Mouse (Mus musculus): ENCODE results near the gene Cog1. TPM values are rescaled to one million over a fixed set of nuclear protein-coding genes. Genes with fewer than 3 reads are reported as not detected.

The Cog1 gene
- polyA plus RNA-seq, 1 experiment from 2014 or later, result 19.6 TPM

GRCm38 (mm10) chr11:113666648-113667047 is 17.7 kb downstream of the Cog1 start:
- no peaks in the 10 kb centered on the region for H3K27me3 ChIP-seq (replicated peaks; ENCODE audit: control insufficient read depth, insufficient read depth, low read length)
- ATAC-seq, result peak; percentile 76
- H3K36me3 ChIP-seq (ENCODE audit: control insufficient read depth, insufficient read depth), result peaks cover 20% of the 10 kb centered on the region
- WGBS, result 26% methylated on average over 10 of the region's 10 CpGs
- H3K27ac ChIP-seq (ENCODE audit: low read depth, low read length), result peak overlapping the region; percentile 63
- no peak overlapping the region for H3K9ac ChIP-seq (ENCODE audit: low read depth, low read length)
- no peaks in the 10 kb centered on the region for H3K9me3 ChIP-seq (ENCODE audit: control insufficient read depth)
- 0 out of 2 replicates have a peak, but pooled peaks cover 4% of the 10 kb centered on the region for H3K4me1 ChIP-seq (replicated peaks; ENCODE audit: control insufficient read depth, insufficient read depth, low read length)
- no peak overlapping the region for H3K4me3 ChIP-seq (ENCODE audit: low read depth, low read length)
- H3K4me2 ChIP-seq (replicated peaks; ENCODE audit: low read depth), result peak overlapping the region; percentile 45
- no peak for TF ChIP-seq CTCF (IDR thresholded peaks at IDR 0.05; ENCODE audit: low read depth)

- WGBS, result 28% methylated on average over 2 of the region's 2 CpGs
- H3K9me3 ChIP-seq (ENCODE audit: control insufficient read depth), result no peaks in the 10 kb centered on the region
- 0 out of 2 replicates have a peak, but pooled peaks cover 4% of the 10 kb centered on the region for H3K4me1 ChIP-seq (replicated peaks; ENCODE audit: control insufficient read depth, insufficient read depth, low read length)
- no peaks in the 10 kb centered on the region for H3K27me3 ChIP-seq (replicated peaks; ENCODE audit: control insufficient read depth, insufficient read depth, low read length)
- TF ChIP-seq CTCF (IDR thresholded peaks at IDR 0.05; ENCODE audit: low read depth), result no peak
- no peak overlapping the region for H3K9ac ChIP-seq (ENCODE audit: low read depth, low read length)
- peak overlapping the region; percentile 63 for H3K27ac ChIP-seq (ENCODE audit: low read depth, low read length)
- H3K4me3 ChIP-seq (ENCODE audit: low read depth, low read length), result no peak overlapping the region
- peak; percentile 88 for ATAC-seq
- peaks cover 15% of the 10 kb centered on the region for H3K36me3 ChIP-seq (ENCODE audit: control insufficient read depth, insufficient read depth)
- H3K4me2 ChIP-seq (replicated peaks; ENCODE audit: low read depth), result peak overlapping the region; percentile 45; the same call in 1 of the 2 replicates
Observed at GRCm38 (mm10) chr11:113667122-113667521, 18.2 kb downstream of the Cog1 start.

GRCm38 (mm10) chr11:113667704-113668103 is 18.7 kb downstream of the Cog1 start:
- TF ChIP-seq CTCF (IDR thresholded peaks at IDR 0.05; ENCODE audit: low read depth), result no peak
- H3K27me3 ChIP-seq (replicated peaks; ENCODE audit: control insufficient read depth, insufficient read depth, low read length), result no peaks in the 10 kb centered on the region
- H3K4me2 ChIP-seq (replicated peaks; ENCODE audit: low read depth), result no peak overlapping the region
- 38% methylated on average over 4 of the region's 4 CpGs for WGBS
- no peak overlapping the region for H3K9ac ChIP-seq (ENCODE audit: low read depth, low read length)
- no peak overlapping the region for H3K4me3 ChIP-seq (ENCODE audit: low read depth, low read length)
- peak; percentile 14; the same call in 1 of the 2 replicates for ATAC-seq
- H3K36me3 ChIP-seq (ENCODE audit: control insufficient read depth, insufficient read depth), result peaks cover 10% of the 10 kb centered on the region; the same call in 1 of the 2 replicates
- no peaks in the 10 kb centered on the region for H3K9me3 ChIP-seq (ENCODE audit: control insufficient read depth)
- 0 out of 2 replicates have a peak, but pooled peaks cover 4% of the 10 kb centered on the region for H3K4me1 ChIP-seq (replicated peaks; ENCODE audit: control insufficient read depth, insufficient read depth, low read length)
- H3K27ac ChIP-seq (ENCODE audit: low read depth, low read length), result peak overlapping the region; percentile 63

GRCm38 (mm10) chr11:113668857-113669256 is 19.9 kb downstream of the Cog1 start:
- no peak overlapping the region; the same call in 1 of the 2 replicates for H3K27ac ChIP-seq (ENCODE audit: low read depth, low read length)
- H3K27me3 ChIP-seq (replicated peaks; ENCODE audit: control insufficient read depth, insufficient read depth, low read length), result no peaks in the 10 kb centered on the region
- ATAC-seq, result no peak

GRCm38 (mm10) chr11:113669711-113670110 is 20.7 kb downstream of the Cog1 start:
- Histone ChIP-seq H3K36me3 (ENCODE audit: control insufficient read depth, insufficient read depth) (peaks cover 19% of the 10 kb centered on the region), H3K4me3 (ENCODE audit: low read depth, low read length) (no peak overlapping the region), H3K4me1 (replicated peaks; ENCODE audit: control insufficient read depth, insufficient read depth, low read length) (0 out of 2 replicates have a peak, but pooled peaks cover 4% of the 10 kb centered on the region), H3K27ac (ENCODE audit: low read depth, low read length) (no peak overlapping the region; the same call in 1 of the 2 replicates), H3K27me3 (replicated peaks; ENCODE audit: control insufficient read depth, insufficient read depth, low read length) (no peaks in the 10 kb centered on the region), H3K4me2 (replicated peaks; ENCODE audit: low read depth) (no peak overlapping the region), H3K9ac (ENCODE audit: low read depth, low read length) (no peak overlapping the region), H3K9me3 (ENCODE audit: control insufficient read depth) (no peaks in the 10 kb centered on the region)
- 69% methylated on average over 4 of the region's 4 CpGs for WGBS
- ATAC-seq, result no peak
- TF ChIP-seq CTCF (IDR thresholded peaks at IDR 0.05; ENCODE audit: low read depth), result no peak

More at GRCm38 (mm10) chr11:113668857-113669256, 19.9 kb downstream of the Cog1 start:
- H3K4me2 ChIP-seq (replicated peaks; ENCODE audit: low read depth), result no peak overlapping the region
- no peak overlapping the region for H3K4me3 ChIP-seq (ENCODE audit: low read depth, low read length)
- 78% methylated on average over 5 of the region's 5 CpGs for WGBS
- H3K9ac ChIP-seq (ENCODE audit: low read depth, low read length), result no peak overlapping the region
- TF ChIP-seq CTCF (IDR thresholded peaks at IDR 0.05; ENCODE audit: low read depth), result no peak
- peaks cover 11% of the 10 kb centered on the region for H3K36me3 ChIP-seq (ENCODE audit: control insufficient read depth, insufficient read depth)
- no peaks in the 10 kb centered on the region for H3K9me3 ChIP-seq (ENCODE audit: control insufficient read depth)
- H3K4me1 ChIP-seq (replicated peaks; ENCODE audit: control insufficient read depth, insufficient read depth, low read length), result 0 out of 2 replicates have a peak, but pooled peaks cover 4% of the 10 kb centered on the region

- Histone ChIP-seq H3K9ac (ENCODE audit: low read depth, low read length) (no peak overlapping the region), H3K4me2 (replicated peaks; ENCODE audit: low read depth) (no peak overlapping the region), H3K4me1 (replicated peaks; ENCODE audit: control insufficient read depth, insufficient read depth, low read length) (no peaks in the 10 kb centered on the region), H3K27ac (ENCODE audit: low read depth, low read length) (no peak overlapping the region), H3K9me3 (ENCODE audit: control insufficient read depth) (no peaks in the 10 kb centered on the region), H3K4me3 (ENCODE audit: low read depth, low read length) (no peak overlapping the region), H3K36me3 (ENCODE audit: control insufficient read depth, insufficient read depth) (peaks cover 38% of the 10 kb centered on the region), H3K27me3 (replicated peaks; ENCODE audit: control insufficient read depth, insufficient read depth, low read length) (no peaks in the 10 kb centered on the region)
- no peak for ATAC-seq
- 90% methylated on average over 4 of the region's 4 CpGs for WGBS
- TF ChIP-seq CTCF (IDR thresholded peaks at IDR 0.05; ENCODE audit: low read depth), result no peak
Observed at GRCm38 (mm10) chr11:113673614-113674013, 24.6 kb downstream of the Cog1 start.

Measured in intestine, postnatal 0 days (tissue).